Mouse (Mus musculus) heart, embryonic 16.5 days (tissue): ENCODE results near the gene Cabp1. TPM values are rescaled to one million over a fixed set of nuclear protein-coding genes. Genes with fewer than 3 reads are reported as not detected.

Experiments
- ATAC-seq: fragments of 200-750 bp; cut with Nextera tagmentation; replicated peaks from 2 replicates; pipeline ENCODE4 v1.8.0; 2017; ENCODE audit warnings: moderate number of reproducible peaks; ENCODE audit not compliant: insufficient read depth, low FRiP score; ENCODE audit errors: extremely low read depth
- H3K27ac ChIP-seq: fragments of 300-500 bp; sonication (generic); 2 replicates; pipeline ENCODE4 v1.5.1; 2014; ENCODE audit warnings: mild to moderate bottlenecking, low read length, control low read depth, moderate library complexity
- H3K27me3 ChIP-seq: fragments of 300-500 bp; sonication (generic); 2 replicates; pipeline ENCODE4 v1.6.1; 2014; ENCODE audit warnings: low read length, mixed read lengths; ENCODE audit not compliant: control insufficient read depth, insufficient read depth
- H3K36me3 ChIP-seq: fragments of 300-500 bp; sonication (generic); 2 replicates; pipeline ENCODE4 v1.6.1; 2014; ENCODE audit not compliant: control insufficient read depth, insufficient read depth
- H3K4me1 ChIP-seq: fragments of 300-500 bp; sonication (generic); 2 replicates; pipeline ENCODE4 v1.6.1; 2014; ENCODE audit warnings: low read length, mixed read lengths; ENCODE audit not compliant: control insufficient read depth, insufficient read depth
- H3K4me2 ChIP-seq: fragments of 300-500 bp; sonication (generic); 2 replicates; pipeline ENCODE4 v1.6.1; 2014; ENCODE audit warnings: low read depth, mild to moderate bottlenecking, control low read depth, low read length
- H3K4me3 ChIP-seq: fragments of 300-500 bp; sonication (generic); 2 replicates; pipeline ENCODE4 v1.5.1; 2014; ENCODE audit warnings: mild to moderate bottlenecking, control low read depth, low read length
- H3K9ac ChIP-seq: fragments of 300-500 bp; sonication (generic); 2 replicates; pipeline ENCODE4 v1.6.1; 2014; ENCODE audit warnings: low read length, control low read depth
- H3K9me3 ChIP-seq: fragments of 300-500 bp; sonication (generic); replicated peaks from 2 replicates; pipeline ENCODE4 v1.6.1; 2016; ENCODE audit warnings: low read length; ENCODE audit not compliant: control insufficient read depth
- WGBS: fragments of 180-500 bp; shearing (Covaris S2); extraction: QIAGEN DNeasy Blood & Tissue Kit; methylation state at CpG from one replicate; pipeline ENCODE4 v1.1.7; 2014; 5-methylcytosine and 5-hydroxymethylcytosine counted together
- polyA plus RNA-seq: library from polyadenylated mRNA; unstranded; fragments of >200 nt; fragmentation: Nextera tagmentation; extraction: Ambion mirVana; gene quantifications from 2 replicates; pipeline ENCODE4 v1.2.1, GENCODE M21; 2015

The Cabp1 gene
- polyA plus RNA-seq, 1 experiment from 2014 or later: 0.51 TPM

DNA sequence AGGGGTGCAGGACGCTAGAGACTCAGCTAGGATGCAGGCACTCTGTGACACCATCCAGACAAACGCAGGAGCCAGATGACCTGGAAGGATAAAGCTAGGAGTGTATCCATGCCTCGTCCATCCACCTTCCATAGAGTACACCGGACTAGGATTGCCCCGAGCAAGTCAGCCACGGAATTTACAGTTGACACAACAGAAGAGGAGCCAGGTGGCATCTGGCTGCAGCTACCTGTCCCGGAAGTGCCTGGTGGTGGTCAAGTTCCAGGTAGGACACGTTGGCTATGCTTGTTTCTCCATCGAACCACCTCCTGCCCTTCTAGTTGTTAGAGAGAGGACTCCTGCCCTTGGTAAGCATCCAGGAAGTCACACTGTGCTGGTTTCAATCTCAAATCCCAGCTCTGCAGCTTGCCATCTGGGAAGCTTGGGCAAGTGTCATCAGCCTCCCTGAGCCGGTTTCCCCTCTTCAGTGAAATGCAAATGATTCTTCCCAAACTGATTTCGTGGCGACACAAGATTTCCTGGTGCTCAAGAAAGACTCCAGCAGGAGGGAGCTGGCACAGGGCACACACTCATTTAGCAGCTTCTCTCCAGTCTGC lies 543 bp upstream of the Cabp1 start:
- WGBS: 6% methylated on average over 12 of the region's 12 CpGs
- Histone ChIP-seq H3K4me3 (peak overlapping the region; percentile 57), H3K9ac (peak overlapping the region; percentile 45; the same call in 1 of the 2 replicates), H3K27ac (no peak overlapping the region), H3K27me3 (peaks cover 53% of the 10 kb centered on the region), H3K4me2 (peak overlapping the region; percentile 92), H3K4me1 (peaks cover 16% of the 10 kb centered on the region), H3K9me3 (no peaks in the 10 kb centered on the region), H3K36me3 (no peaks in the 10 kb centered on the region)
- no peak for ATAC-seq

GRCm38 (mm10) chr5:115193226-115193625 lies 955 bp downstream of the Cabp1 start:
- H3K9me3 ChIP-seq: no peaks in the 10 kb centered on the region
- H3K27ac ChIP-seq: no peak overlapping the region
- peaks cover 55% of the 10 kb centered on the region for H3K27me3 ChIP-seq
- H3K4me1 ChIP-seq: peaks cover 16% of the 10 kb centered on the region
- H3K9ac ChIP-seq: peak overlapping the region; percentile 4; the same call in 1 of the 2 replicates
- peak; percentile 63; the same call in 1 of the 2 replicates for ATAC-seq
- WGBS: under 1% methylated on average over 34 of the region's 34 CpGs
- H3K4me3 ChIP-seq: peak overlapping the region; percentile 57
- H3K36me3 ChIP-seq: no peaks in the 10 kb centered on the region
- peak overlapping the region; percentile 92 for H3K4me2 ChIP-seq

DNA sequence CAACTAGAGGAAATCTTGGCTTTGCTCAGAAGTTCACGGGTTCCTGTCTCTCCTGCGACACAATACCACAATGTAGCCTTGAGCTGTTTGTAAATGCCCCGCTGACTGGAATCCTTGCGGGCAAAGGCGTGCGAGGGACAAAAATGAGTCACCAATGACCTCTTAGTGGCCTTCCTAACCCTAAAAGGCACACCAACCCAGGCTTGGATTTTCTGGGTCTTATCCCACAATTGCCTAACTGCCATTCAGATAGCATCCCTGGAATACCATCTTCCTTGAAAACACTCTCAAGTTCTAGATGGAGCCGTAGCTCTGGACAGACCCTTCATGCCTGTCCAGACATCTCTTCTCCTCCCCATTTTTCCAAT lies 1.4 kb downstream of the Cabp1 start:
- no peak overlapping the region for H3K27ac ChIP-seq
- no peaks in the 10 kb centered on the region for H3K9me3 ChIP-seq
- no peaks in the 10 kb centered on the region for H3K36me3 ChIP-seq
- H3K27me3 ChIP-seq: peaks cover 55% of the 10 kb centered on the region
- H3K4me3 ChIP-seq: peak overlapping the region; percentile 57
- peak overlapping the region; percentile 92; the same call in 1 of the 2 replicates for H3K4me2 ChIP-seq
- no peak overlapping the region for H3K9ac ChIP-seq
- WGBS: 16% methylated on average over 7 of the region's 7 CpGs
- peaks cover 16% of the 10 kb centered on the region for H3K4me1 ChIP-seq
- no peak for ATAC-seq

- Histone ChIP-seq H3K9ac (no peak overlapping the region), H3K27ac (no peak overlapping the region), H3K27me3 (peaks cover 55% of the 10 kb centered on the region), H3K4me3 (no peak overlapping the region), H3K4me2 (no peak overlapping the region), H3K36me3 (no peaks in the 10 kb centered on the region), H3K4me1 (peaks cover 16% of the 10 kb centered on the region), H3K9me3 (no peaks in the 10 kb centered on the region)
- no peak for ATAC-seq
- 11% methylated on average over 29 of the region's 29 CpGs for WGBS
Observed at GRCm38 (mm10) chr5:115191880-115192827, 2.0 kb downstream of the Cabp1 start.

- WGBS: 76% methylated on average over 12 of the region's 12 CpGs
- Histone ChIP-seq H3K4me3 (no peak overlapping the region), H3K27ac (no peak overlapping the region), H3K9ac (no peak overlapping the region), H3K27me3 (peaks cover 54% of the 10 kb centered on the region), H3K4me1 (peaks cover 16% of the 10 kb centered on the region), H3K4me2 (no peak overlapping the region), H3K9me3 (no peaks in the 10 kb centered on the region), H3K36me3 (no peaks in the 10 kb centered on the region)
- no peak for ATAC-seq
Observed at GRCm38 (mm10) chr5:115190081-115190480, 4.1 kb downstream of the Cabp1 start.

GRCm38 (mm10) chr5:115188824-115189223 lies 5.4 kb downstream of the Cabp1 start:
- WGBS: 47% methylated on average over 5 of the region's 5 CpGs
- peaks cover 9% of the 10 kb centered on the region for H3K4me1 ChIP-seq
- no peak for ATAC-seq
- no peak overlapping the region for H3K27ac ChIP-seq
- H3K4me2 ChIP-seq: no peak overlapping the region
- H3K9me3 ChIP-seq: no peaks in the 10 kb centered on the region
- H3K4me3 ChIP-seq: no peak overlapping the region
- no peaks in the 10 kb centered on the region for H3K36me3 ChIP-seq
- H3K9ac ChIP-seq: no peak overlapping the region
- peaks cover 41% of the 10 kb centered on the region for H3K27me3 ChIP-seq

- Histone ChIP-seq H3K27ac (peak overlapping the region; percentile 61), H3K4me2 (peak overlapping the region; percentile 50), H3K9ac (no peak overlapping the region), H3K36me3 (no peaks in the 10 kb centered on the region), H3K9me3 (no peaks in the 10 kb centered on the region), H3K4me3 (peak overlapping the region; percentile 21), H3K27me3 (peaks cover 28% of the 10 kb centered on the region), H3K4me1 (peaks cover 13% of the 10 kb centered on the region)
- ATAC-seq: peak; percentile 81
- WGBS: 19% methylated on average over 26 of the region's 26 CpGs
Observed at GRCm38 (mm10) chr5:115187188-115188131, 6.7 kb downstream of the Cabp1 start.

- peaks cover 19% of the 10 kb centered on the region for H3K27me3 ChIP-seq
- no peak overlapping the region for H3K27ac ChIP-seq
- no peaks in the 10 kb centered on the region for H3K36me3 ChIP-seq
- peak overlapping the region; percentile 50 for H3K4me2 ChIP-seq
- no peak for ATAC-seq
- no peaks in the 10 kb centered on the region for H3K9me3 ChIP-seq
- peak overlapping the region; percentile 21 for H3K4me3 ChIP-seq
- H3K4me1 ChIP-seq: peaks cover 20% of the 10 kb centered on the region
- WGBS: 37% methylated on average over 17 of the region's 17 CpGs
- H3K9ac ChIP-seq: no peak overlapping the region
Observed at GRCm38 (mm10) chr5:115186371-115187073, 7.7 kb downstream of the Cabp1 start.
